Mouse (Mus musculus): ENCODE measurements at regions not wholly inside any gene's neighbourhood (a gene's known extent, or its start where the extent isn't known, plus 50 kb on each side); places are given as distances from the start of the nearest gene placed in this dataset.

DNA sequence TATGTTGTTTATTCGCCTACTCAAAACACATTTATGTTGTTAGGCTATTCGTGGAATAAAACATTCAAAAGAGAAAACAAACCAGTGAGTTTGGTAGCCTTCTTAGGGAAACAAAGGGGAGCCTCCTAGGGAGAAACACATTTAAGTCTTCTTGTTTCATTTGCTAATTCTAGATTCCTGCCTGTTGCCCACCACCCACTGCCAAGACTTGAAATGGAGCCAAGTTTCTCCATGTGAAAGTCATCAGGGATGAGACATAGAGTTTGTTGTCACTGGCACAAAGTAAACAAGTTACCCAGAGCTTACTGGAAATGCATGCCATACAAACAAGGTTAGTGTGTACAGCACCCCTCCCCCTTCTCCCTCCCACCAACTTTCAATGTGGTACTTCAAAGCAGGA is 147.4 kb upstream of the Pdzrn3 start:
- no peaks in the 10 kb centered on the region for H3K27me3 ChIP-seq (replicated peaks; ENCODE audit: control insufficient read depth, insufficient read depth, low read length)
- no peak overlapping the region for H3K9ac ChIP-seq (replicated peaks; ENCODE audit: low read depth, low read length)
- H3K27ac ChIP-seq (ENCODE audit: low read length) = no peak overlapping the region
- H3K4me2 ChIP-seq (ENCODE audit: low read length) = no peak overlapping the region
- no peaks in the 10 kb centered on the region for H3K4me1 ChIP-seq (replicated peaks; ENCODE audit: control insufficient read depth, insufficient read depth, low read length)
- 45% methylated on average over 2 of the region's 2 CpGs for WGBS
- no peaks in the 10 kb centered on the region for H3K9me3 ChIP-seq (ENCODE audit: control insufficient read depth, low read length)
- no peak for ATAC-seq
- no peak overlapping the region for H3K4me3 ChIP-seq (replicated peaks; ENCODE audit: low read length)
- H3K36me3 ChIP-seq (ENCODE audit: control insufficient read depth, insufficient read depth) = no peaks in the 10 kb centered on the region

DNA sequence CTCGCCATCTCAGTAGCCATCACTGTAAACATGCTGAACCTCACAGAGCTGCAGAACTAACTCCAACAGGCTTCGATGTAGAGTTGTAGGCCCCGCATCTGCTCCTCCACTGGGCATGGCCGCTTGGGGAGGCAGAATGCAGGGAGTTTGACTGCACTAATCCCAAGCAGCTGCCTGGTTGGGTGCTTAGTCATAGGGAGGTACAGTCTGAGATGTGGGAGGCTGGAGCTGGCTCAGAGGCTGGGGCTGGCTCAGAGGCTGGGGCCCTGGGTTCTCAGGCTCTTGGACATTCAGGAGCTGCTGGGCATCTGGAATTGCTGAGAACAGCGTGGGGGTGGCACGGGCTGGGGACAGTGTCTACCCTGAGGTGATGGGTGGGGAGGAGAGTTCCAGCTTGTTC is 143.6 kb upstream of the Pdzrn3 start:
- Histone ChIP-seq H3K9ac (replicated peaks; ENCODE audit: low read depth, low read length) (no peak overlapping the region), H3K4me1 (replicated peaks; ENCODE audit: control insufficient read depth, insufficient read depth, low read length) (no peaks in the 10 kb centered on the region), H3K36me3 (ENCODE audit: control insufficient read depth, insufficient read depth) (no peaks in the 10 kb centered on the region), H3K27ac (ENCODE audit: low read length) (no peak overlapping the region), H3K4me3 (replicated peaks; ENCODE audit: low read length) (no peak overlapping the region), H3K4me2 (ENCODE audit: low read length) (no peak overlapping the region), H3K9me3 (ENCODE audit: control insufficient read depth, low read length) (no peaks in the 10 kb centered on the region), H3K27me3 (replicated peaks; ENCODE audit: control insufficient read depth, insufficient read depth, low read length) (no peaks in the 10 kb centered on the region)
- WGBS = 93% methylated on average over 6 of the region's 6 CpGs
- ATAC-seq = no peak

DNA sequence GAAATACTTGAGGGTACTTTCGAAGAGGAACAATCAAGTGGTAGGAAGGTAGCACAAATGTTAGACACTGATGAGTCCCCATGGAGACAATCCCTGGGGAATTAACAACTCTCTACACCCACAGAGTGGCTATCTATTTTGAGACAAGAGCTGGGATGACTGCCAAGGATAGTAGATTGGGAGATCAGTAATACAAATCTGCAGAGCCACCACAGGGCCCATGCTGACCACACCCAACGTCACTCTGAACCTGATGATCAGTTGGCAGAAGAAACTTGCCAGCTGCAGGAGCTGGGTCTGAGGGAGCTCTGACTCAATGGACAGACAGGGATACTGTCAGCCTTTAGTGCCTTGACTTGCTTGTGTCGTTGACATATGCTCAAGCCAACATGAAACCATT is 143.1 kb upstream of the Pdzrn3 start:
- no peaks in the 10 kb centered on the region for H3K4me1 ChIP-seq (replicated peaks; ENCODE audit: control insufficient read depth, insufficient read depth, low read length)
- no peak overlapping the region for H3K27ac ChIP-seq (ENCODE audit: low read length)
- H3K36me3 ChIP-seq (ENCODE audit: control insufficient read depth, insufficient read depth) = no peaks in the 10 kb centered on the region
- no peak overlapping the region for H3K4me3 ChIP-seq (replicated peaks; ENCODE audit: low read length)
- WGBS = 89% methylated on average over 3 of the region's 3 CpGs
- no peak overlapping the region for H3K9ac ChIP-seq (replicated peaks; ENCODE audit: low read depth, low read length)
- H3K4me2 ChIP-seq (ENCODE audit: low read length) = no peak overlapping the region
- no peaks in the 10 kb centered on the region for H3K27me3 ChIP-seq (replicated peaks; ENCODE audit: control insufficient read depth, insufficient read depth, low read length)
- ATAC-seq = no peak
- H3K9me3 ChIP-seq (ENCODE audit: control insufficient read depth, low read length) = no peaks in the 10 kb centered on the region

DNA sequence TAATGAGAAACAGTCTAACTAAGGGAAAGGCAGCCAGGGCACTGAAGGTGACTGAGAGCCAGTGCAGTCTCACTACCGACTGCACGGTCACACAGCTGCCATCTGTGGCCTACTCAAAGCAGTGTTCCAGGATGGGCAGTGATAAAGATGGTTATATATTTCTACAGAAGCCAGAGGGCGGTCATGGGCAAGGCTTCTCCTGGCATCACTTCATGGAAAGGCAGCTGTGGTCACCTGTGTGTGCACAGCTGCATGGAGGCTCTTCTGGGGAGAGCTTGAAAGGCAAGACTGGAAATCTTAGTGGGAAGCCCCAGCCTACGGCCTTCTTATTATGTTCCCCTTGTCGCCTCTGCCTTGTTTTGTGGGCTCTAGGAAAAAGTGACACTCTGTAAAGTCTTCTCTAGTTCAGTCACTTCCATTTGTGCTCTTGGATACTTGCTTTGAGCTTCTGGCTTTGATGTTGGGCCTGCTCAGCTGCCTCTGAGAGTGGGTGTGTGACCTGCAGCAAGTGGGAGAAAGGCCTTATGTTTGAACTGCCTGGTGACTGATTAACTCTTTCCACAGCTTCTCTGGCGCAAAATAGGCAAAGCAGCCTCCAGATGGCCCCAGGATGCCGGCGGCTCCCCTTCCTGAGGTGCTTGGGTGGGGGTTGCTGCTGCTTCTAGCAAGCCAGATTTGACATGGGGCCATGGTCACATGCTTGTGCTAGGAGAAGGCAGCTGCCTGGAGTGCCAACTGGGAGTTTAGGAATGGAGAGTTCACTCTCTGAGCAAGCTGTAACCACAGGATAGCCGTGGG is 141.4 kb upstream of the Pdzrn3 start:
- no peak for ATAC-seq
- H3K27ac ChIP-seq (ENCODE audit: low read length) = no peak overlapping the region
- no peaks in the 10 kb centered on the region for H3K4me1 ChIP-seq (replicated peaks; ENCODE audit: control insufficient read depth, insufficient read depth, low read length)
- 64% methylated on average over 9 of the region's 9 CpGs for WGBS
- H3K27me3 ChIP-seq (replicated peaks; ENCODE audit: control insufficient read depth, insufficient read depth, low read length) = no peaks in the 10 kb centered on the region
- no peak overlapping the region for H3K4me3 ChIP-seq (replicated peaks; ENCODE audit: low read length)
- H3K9me3 ChIP-seq (ENCODE audit: control insufficient read depth, low read length) = no peaks in the 10 kb centered on the region
- no peaks in the 10 kb centered on the region for H3K36me3 ChIP-seq (ENCODE audit: control insufficient read depth, insufficient read depth)
- H3K9ac ChIP-seq (replicated peaks; ENCODE audit: low read depth, low read length) = no peak overlapping the region
- no peak overlapping the region for H3K4me2 ChIP-seq (ENCODE audit: low read length)

DNA sequence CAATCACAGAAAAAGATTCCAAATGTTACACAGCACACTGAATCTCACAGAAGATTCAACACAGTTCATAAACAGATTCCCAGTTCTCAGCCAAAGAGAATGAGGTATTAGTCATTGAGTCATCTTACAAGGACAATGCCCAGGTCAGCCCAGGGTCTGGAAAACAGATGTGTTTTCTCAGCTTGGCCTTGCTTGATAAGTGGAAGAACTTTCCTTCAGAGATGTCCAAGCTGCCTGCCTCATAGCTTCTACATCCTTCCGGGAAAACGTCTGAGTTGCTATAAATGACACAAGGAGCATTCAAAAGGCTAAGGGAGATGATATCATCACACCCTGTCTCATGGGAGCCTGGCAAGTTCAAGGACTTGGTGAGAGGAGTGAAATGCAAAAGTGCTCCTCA is 139.9 kb upstream of the Pdzrn3 start:
- H3K9ac ChIP-seq (replicated peaks; ENCODE audit: low read depth, low read length) = no peak overlapping the region
- H3K9me3 ChIP-seq (ENCODE audit: control insufficient read depth, low read length) = no peaks in the 10 kb centered on the region
- no peaks in the 10 kb centered on the region for H3K27me3 ChIP-seq (replicated peaks; ENCODE audit: control insufficient read depth, insufficient read depth, low read length)
- H3K4me2 ChIP-seq (ENCODE audit: low read length) = no peak overlapping the region
- no peak for ATAC-seq
- H3K36me3 ChIP-seq (ENCODE audit: control insufficient read depth, insufficient read depth) = no peaks in the 10 kb centered on the region
- no peak overlapping the region for H3K4me3 ChIP-seq (replicated peaks; ENCODE audit: low read length)
- H3K27ac ChIP-seq (ENCODE audit: low read length) = no peak overlapping the region
- H3K4me1 ChIP-seq (replicated peaks; ENCODE audit: control insufficient read depth, insufficient read depth, low read length) = no peaks in the 10 kb centered on the region
- WGBS = 88% methylated on average over 2 of the region's 2 CpGs

DNA sequence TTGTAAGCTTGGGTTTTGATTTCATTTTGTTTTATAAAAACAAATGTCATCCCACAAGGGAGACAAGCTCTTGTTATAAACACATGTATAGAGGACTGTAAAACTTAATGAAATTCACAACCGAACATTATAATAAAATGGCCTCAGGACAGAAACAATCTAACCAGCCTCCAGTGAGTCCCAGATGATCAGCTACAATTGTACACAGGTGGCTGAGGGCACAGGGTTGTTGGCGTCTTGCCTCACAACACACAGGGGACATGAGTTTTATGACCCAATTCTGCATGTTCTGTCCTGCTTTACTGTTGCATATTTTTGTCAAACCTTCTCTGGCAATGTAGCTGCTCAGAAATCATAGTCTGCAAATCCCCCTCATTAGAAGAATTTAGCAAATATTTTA is 136.0 kb upstream of the Pdzrn3 start:
- Histone ChIP-seq H3K9me3 (ENCODE audit: control insufficient read depth, low read length) (no peaks in the 10 kb centered on the region), H3K27ac (ENCODE audit: low read length) (no peak overlapping the region), H3K4me1 (replicated peaks; ENCODE audit: control insufficient read depth, insufficient read depth, low read length) (no peaks in the 10 kb centered on the region), H3K27me3 (replicated peaks; ENCODE audit: control insufficient read depth, insufficient read depth, low read length) (no peaks in the 10 kb centered on the region), H3K4me2 (ENCODE audit: low read length) (no peak overlapping the region), H3K4me3 (replicated peaks; ENCODE audit: low read length) (no peak overlapping the region), H3K9ac (replicated peaks; ENCODE audit: low read depth, low read length) (no peak overlapping the region), H3K36me3 (ENCODE audit: control insufficient read depth, insufficient read depth) (no peaks in the 10 kb centered on the region)
- 84% methylated on average over 2 of the region's 2 CpGs for WGBS
- ATAC-seq = no peak

DNA sequence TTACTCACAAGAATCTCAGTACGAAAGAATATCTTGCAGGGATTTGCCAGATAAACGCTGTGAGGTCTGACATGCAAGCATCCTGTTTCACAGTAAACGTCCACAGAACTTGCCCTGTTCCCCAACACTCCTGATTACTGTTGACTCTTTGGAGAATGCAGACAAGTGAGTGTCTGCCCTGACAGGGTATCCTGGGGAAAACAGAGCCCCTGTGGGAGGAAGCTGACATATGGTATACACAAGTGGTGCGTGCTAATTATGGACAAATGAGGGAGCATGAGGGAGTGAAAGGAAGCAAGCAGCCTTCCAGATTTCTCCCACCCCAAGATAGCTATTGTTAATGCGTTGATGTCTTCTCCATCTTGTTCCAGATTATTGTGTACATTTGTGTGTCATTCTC is 124.5 kb upstream of the Pdzrn3 start:
- H3K27me3 ChIP-seq (replicated peaks; ENCODE audit: control insufficient read depth, insufficient read depth, low read length) = no peaks in the 10 kb centered on the region
- ATAC-seq = no peak
- no peak overlapping the region for H3K27ac ChIP-seq (ENCODE audit: low read length)
- no peak overlapping the region for H3K4me2 ChIP-seq (ENCODE audit: low read length)
- no peak overlapping the region for H3K9ac ChIP-seq (replicated peaks; ENCODE audit: low read depth, low read length)
- H3K4me3 ChIP-seq (replicated peaks; ENCODE audit: low read length) = no peak overlapping the region
- H3K9me3 ChIP-seq (ENCODE audit: control insufficient read depth, low read length) = no peaks in the 10 kb centered on the region
- peaks cover 3% of the 10 kb centered on the region for H3K4me1 ChIP-seq (replicated peaks; ENCODE audit: control insufficient read depth, insufficient read depth, low read length)
- 42% methylated on average over 5 of the region's 5 CpGs for WGBS
- H3K36me3 ChIP-seq (ENCODE audit: control insufficient read depth, insufficient read depth) = no peaks in the 10 kb centered on the region

DNA sequence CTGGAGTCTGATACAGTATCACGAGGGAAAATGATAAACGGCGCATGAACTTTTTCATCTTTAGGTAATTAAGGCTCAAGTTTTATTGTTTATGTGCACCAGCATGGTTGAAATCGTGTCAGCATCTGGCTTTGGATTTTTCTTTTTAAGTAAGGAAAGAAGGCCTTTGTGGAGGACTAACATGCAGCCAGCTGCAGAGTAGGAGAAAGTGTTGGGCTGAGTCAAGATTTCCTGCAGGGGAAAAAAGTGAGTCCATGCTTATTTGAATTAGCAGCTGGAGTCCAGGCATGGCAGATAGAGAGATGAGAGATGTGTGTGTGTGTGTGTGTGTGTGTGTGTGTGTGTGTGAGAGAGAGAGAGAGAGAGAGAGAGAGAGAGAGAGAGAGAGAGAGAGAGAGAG is 124.0 kb upstream of the Pdzrn3 start:
- Histone ChIP-seq H3K4me3 (replicated peaks; ENCODE audit: low read length) (no peak overlapping the region), H3K4me2 (ENCODE audit: low read length) (no peak overlapping the region), H3K9ac (replicated peaks; ENCODE audit: low read depth, low read length) (no peak overlapping the region), H3K4me1 (replicated peaks; ENCODE audit: control insufficient read depth, insufficient read depth, low read length) (peaks cover 3% of the 10 kb centered on the region), H3K27ac (ENCODE audit: low read length) (no peak overlapping the region), H3K36me3 (ENCODE audit: control insufficient read depth, insufficient read depth) (no peaks in the 10 kb centered on the region), H3K9me3 (ENCODE audit: control insufficient read depth, low read length) (no peaks in the 10 kb centered on the region), H3K27me3 (replicated peaks; ENCODE audit: control insufficient read depth, insufficient read depth, low read length) (no peaks in the 10 kb centered on the region)
- WGBS = 74% methylated on average over 4 of the region's 4 CpGs
- no peak for ATAC-seq

DNA sequence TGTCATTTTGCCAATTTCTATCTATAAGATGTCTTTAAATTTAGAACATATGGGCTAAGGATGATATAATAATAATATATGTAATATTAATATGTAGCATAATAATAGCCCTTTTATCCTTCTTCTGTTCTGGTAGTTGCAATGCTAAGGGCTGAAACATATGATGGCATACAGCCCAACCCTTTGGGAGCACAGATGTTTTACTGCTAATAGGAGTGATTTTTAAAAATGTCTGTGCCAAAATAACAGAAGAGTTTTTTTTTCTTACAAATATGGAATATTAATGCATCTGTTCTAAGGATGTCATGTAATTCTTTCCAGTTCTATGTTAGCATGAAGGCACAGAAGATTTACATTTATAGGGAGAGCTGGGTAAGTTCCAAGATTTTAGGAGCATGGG is 122.5 kb upstream of the Pdzrn3 start:
- H3K27ac ChIP-seq (ENCODE audit: low read length) = no peak overlapping the region
- no peak overlapping the region for H3K9ac ChIP-seq (replicated peaks; ENCODE audit: low read depth, low read length)
- ATAC-seq = no peak

DNA sequence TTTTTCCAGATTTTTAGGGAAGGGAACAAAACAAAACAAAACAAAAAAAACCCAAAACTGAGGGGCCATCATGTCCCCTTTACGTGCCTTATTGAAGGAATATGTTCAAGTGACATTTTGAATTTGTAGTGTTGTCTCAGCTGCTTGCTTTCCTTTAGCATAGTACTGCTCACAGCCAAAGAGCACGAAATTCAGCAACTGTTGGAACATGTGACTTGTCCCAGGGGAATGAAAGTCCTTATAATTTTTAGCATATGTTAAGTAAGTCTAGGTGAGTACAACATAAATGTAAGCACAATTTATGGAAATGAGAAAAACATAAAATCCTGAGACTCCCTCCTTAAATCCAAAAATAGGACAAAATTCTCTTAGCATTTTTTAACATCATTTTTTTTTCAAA is 110.8 kb upstream of the Pdzrn3 start:
- WGBS = 69% methylated on average over 2 of the region's 2 CpGs
- H3K9ac ChIP-seq (replicated peaks; ENCODE audit: low read depth, low read length) = no peak overlapping the region

More for the DNA sequence above, 122.5 kb upstream of the Pdzrn3 start:
- Histone ChIP-seq H3K27me3 (replicated peaks; ENCODE audit: control insufficient read depth, insufficient read depth, low read length) (no peaks in the 10 kb centered on the region), H3K4me2 (ENCODE audit: low read length) (no peak overlapping the region), H3K36me3 (ENCODE audit: control insufficient read depth, insufficient read depth) (no peaks in the 10 kb centered on the region), H3K4me1 (replicated peaks; ENCODE audit: control insufficient read depth, insufficient read depth, low read length) (peaks cover 3% of the 10 kb centered on the region), H3K4me3 (replicated peaks; ENCODE audit: low read length) (no peak overlapping the region), H3K9me3 (ENCODE audit: control insufficient read depth, low read length) (no peaks in the 10 kb centered on the region)

More for the DNA sequence above, 110.8 kb upstream of the Pdzrn3 start:
- no peaks in the 10 kb centered on the region for H3K36me3 ChIP-seq (ENCODE audit: control insufficient read depth, insufficient read depth)
- H3K9me3 ChIP-seq (ENCODE audit: control insufficient read depth, low read length) = no peaks in the 10 kb centered on the region
- no peaks in the 10 kb centered on the region for H3K27me3 ChIP-seq (replicated peaks; ENCODE audit: control insufficient read depth, insufficient read depth, low read length)
- ATAC-seq = no peak
- H3K27ac ChIP-seq (ENCODE audit: low read length) = no peak overlapping the region
- no peak overlapping the region for H3K4me2 ChIP-seq (ENCODE audit: low read length)
- no peak overlapping the region for H3K4me3 ChIP-seq (replicated peaks; ENCODE audit: low read length)
- no peaks in the 10 kb centered on the region for H3K4me1 ChIP-seq (replicated peaks; ENCODE audit: control insufficient read depth, insufficient read depth, low read length)

Measured in forebrain, embryonic 16.5 days (tissue).